Mouse (Mus musculus) G1E-ER4 (cell line): ENCODE data around the gene Alkbh1. TPM values are rescaled to one million over a fixed set of nuclear protein-coding genes. Genes with fewer than 3 reads are reported as not detected.

Experiments used
- GATA1 ChIP-seq: IDR thresholded peaks from one replicate; pipeline ENCODE4 v1.8.0; 2012; ENCODE audit warnings: low read length, inconsistent platforms
- polyA plus RNA-seq: library from polyadenylated mRNA; stranded (reverse); fragments of >175 nt; gene quantifications from 2 replicates; pipeline ENCODE4 v1.2.3, GENCODE M21; 2012

The Alkbh1 gene
- polyA plus RNA-seq, 1 experiment: 30.5 TPM

DNA sequence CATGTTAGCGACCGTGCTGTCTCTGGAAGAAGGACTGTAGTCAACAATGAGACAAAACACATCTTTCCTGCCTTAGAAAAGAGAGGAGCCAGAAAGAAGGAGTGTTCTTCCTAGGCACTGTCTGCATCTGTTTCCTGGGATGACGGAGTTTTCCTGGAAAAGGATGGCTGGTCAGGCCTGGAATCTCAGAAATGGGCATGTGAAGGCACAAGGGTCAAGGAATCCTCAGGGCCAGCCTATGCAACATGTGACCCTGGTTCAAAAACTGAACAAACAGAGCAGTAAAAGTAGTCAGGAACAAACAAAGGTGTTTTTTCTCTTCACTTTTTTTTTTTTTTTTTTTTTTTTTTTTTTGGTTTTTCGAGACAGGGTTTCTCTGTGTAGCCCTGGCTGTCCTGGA lies 46.7 kb downstream of the Alkbh1 start:
- no peak for TF ChIP-seq GATA1

- TF ChIP-seq GATA1: no peak
These were observed 49.5 kb downstream of the Alkbh1 start for GRCm38 (mm10) chr12:87394316-87394715.

DNA sequence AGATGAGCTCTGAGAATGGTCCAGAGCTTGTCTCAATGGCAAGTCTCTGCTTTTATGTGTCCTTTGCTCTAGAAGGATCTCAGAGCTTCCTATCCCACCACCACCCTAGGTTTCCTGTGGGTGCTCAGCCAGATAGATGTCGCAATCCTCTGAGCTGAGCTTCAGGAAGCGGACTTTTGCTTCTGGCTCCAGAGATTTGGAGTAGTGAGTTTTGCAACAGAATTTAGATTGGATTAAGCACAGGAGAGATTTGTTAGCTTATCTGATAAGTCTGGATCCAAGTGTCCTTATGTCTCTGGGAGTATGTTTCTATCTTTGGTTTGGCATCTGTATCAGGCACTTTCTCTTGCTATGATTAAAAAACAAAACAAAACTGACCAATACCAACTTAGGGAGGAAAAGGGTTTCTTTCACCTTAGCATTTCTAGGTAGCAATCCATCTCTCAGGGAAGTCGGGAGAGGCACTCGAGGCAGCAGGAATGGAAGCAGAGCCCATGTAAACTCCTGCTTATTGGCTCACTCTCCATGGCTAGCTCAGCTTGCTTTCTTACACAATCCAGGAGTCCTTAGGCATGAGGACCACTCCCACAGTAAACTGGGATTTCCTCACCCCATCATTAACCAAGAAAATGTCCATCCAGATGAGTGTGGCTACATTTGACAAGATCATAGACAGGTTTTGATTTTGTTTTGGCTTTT lies 50.2 kb downstream of the Alkbh1 start:
- no peak for TF ChIP-seq GATA1

DNA sequence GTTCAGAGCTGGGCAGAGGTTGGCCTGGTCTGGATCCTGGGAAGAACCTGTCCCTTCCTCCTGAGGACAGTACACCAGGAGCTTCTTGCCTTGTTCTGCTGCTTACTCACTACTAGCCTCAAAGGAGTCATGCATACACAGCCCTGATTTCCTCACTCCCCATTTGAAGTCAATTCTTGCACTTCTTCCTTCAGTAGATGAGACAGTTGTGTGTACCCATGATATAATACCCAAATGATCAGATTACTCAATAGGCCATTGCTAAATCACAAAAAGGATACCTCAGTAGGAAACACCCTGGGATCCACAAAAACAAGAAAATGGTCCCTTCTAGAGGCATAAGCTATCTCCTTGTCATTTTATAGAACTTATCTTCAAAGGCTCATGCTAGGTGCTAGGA lies 52.5 kb downstream of the Alkbh1 start:
- no peak for TF ChIP-seq GATA1

DNA sequence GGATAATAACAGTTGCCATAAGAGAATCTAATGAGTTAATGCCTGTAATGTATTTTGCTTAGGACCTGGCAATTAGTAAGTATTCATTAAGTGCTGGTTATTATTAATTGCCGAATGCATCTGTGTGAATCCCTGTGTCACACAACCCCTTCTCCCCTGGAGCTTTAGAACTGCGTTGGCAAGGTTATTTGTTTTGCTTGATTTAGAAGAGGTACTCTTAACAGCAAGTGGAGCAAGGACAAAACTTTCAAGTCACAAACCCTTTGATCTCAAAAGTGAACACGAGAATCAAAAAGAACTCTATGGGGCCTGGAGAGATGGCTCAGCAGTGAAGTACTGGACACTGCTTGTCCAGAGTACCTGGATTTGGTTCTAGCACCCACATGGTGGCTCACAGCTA lies 54.6 kb downstream of the Alkbh1 start:
- no peak for TF ChIP-seq GATA1

DNA sequence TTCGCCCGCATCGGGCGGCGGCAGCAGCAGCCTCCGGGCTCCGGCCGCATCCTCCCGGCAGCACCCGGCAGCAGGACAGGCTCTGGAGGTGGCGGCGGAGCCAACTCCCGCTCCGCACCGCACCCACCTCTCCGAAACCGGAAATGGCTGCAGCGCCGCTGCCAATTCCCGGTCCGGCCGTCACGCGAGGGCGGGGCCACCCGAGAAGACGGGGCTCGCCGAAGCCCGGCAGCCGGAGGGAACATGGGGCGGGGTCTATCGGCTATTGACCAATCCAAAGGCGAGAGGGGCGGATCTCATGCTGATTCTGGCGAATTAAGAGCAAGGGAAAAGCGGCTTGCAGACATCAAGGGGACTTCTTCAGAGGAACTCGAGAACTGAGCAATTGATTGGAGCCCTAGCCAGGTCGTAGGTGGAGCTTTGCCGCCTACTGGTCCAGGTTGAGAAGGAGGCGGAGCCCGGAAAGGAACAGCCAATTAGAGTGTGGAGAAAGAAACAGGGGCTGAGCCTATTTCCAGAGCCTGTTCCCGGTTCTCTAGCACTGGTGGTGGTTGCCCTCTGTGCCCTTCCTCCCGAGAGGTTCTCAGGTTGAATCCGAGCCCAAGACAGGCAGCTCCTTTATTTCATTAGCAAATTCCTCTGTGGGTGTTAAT lies 55.6 kb downstream of the Alkbh1 start, which contains the start of gene Sptlc2:
TSS of gene Sptlc2 (minus strand) at position 234 of the 653 bp plus-strand sequence.
- no peak for TF ChIP-seq GATA1

DNA sequence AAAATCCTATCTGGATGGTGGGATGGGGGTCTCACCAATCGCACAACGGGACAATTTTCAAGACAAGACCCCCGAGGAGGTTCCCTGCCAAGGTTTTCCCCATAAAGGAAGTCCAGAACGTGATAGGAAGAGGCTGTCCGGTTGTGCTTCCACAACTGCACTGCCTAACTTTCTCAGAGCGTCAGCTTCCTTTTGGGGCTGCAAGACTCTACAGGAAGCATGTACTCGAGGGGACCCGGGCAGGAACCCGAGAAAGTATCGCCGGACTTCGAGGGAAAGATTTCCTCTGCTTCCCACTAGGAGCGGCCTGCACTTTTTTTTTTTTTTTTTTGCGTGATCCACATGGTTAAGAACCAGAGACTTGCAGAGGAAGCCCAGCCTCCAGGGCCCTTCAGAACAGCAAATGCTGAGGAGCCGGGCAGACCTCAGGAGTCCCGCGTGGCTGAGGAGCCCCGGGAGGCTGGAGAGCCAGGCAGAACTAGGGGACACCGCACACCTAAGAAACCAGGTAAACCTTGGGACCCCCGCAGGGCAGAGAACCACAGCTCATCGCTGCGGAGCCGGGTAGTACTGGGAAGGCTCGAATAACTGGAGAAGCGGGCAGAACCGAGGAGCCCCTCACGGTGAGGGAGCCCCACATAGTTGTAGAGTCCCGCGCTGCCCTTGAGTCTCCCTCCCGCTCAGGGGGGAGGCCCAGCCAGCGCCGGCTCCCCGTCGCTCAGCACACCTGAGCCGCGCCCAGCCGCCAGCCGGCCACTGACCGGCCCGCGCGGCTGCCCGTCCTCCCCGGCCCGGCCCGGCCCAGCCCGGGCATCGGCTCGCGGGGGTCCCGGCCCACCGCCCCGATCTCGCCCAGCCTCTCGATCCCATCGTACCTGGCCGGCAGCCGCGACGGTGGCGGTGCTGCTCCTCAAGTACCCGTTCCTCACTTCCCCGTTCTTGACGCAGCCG lies 56.4 kb downstream of the Alkbh1 start:
- TF ChIP-seq GATA1: no peak

DNA sequence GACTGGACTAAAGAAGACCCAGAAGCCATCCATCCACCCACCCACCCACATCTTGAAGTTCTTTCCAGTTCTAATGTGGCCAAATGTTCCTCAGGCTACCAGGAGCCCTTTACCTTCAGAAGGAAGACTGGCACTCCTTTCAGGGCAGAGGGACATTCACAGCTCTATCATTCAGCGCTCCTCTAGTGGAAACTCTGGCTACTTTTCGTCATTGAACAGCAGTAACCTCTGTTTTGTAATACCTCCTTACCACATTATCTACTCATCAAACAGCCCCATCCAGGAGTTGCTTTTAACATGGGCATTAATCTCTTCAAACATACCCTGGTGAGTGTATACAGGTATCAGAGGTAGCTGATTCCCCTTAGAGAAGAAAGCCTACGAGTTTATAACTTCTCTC lies 58.8 kb downstream of the Alkbh1 start:
- no peak for TF ChIP-seq GATA1

DNA sequence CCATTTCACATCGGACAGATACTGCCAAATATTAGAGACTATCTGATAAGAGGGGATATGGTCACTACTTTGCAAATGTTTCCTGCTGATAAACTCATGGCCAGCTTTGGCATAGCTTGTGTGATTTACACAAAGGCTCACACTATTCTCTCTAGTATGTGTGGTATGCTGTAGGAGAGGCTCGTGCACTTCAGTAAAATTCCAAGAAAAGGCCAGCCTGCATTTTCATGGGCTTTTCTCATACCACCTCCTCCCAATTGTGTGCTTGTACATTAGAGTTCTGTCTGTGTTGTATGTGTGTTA lies 62.5 kb downstream of the Alkbh1 start:
- TF ChIP-seq GATA1: peak; percentile 60

DNA sequence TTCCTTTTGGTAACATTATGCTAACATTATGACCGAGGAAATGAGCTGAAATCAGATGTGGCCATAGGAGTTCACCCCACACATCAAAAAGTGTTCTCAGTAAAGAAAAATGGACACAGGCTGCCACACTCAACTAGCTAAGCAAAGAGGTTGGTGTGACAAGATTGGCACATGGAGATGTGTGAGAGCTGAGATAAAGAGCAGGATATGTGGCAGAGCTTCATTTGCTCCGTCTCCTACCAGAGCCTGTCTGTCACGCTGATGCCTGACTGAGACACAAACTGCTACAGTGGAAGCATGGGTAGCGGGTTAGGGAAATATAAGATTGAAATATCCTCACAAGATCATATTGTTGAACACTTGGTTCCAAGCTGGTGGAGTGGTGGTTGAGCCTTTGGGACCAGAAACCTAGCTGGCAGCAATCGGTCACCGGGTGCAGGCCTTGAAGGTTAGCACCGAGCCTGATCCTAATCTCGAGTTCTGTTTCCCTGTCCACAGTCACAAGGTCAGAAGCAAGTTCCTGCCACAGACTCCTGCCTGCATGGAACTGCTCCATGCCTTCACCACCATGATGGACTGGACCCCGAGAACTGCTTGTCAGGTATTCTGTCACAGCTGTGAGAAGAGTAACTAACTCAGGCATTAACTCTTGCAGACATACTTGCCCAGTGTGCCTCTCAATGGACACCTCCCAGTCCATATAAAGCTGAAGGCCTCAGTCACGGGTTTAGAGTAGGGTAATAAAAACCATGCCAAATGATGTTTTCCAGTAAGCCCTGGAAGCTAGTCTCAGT lies 63.0 kb downstream of the Alkbh1 start:
- TF ChIP-seq GATA1: no peak

DNA sequence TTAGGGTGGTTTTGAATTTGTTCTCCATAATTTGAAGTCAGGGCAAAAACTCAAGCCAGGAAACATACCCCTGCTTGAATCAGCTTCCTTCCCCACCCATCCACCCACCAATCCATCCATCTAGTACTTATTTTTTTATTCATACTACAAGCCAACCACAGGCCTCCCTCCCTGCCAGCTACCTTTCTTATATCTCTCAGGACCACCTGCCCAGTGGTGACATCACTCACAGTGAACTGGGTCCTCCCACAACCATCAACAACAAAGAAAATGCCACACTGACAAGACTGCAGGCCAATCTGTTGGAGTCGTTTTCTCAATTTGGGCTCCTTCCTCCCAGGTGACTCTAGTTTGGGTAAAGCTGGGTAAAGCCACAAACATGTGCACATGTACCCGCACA lies 64.3 kb downstream of the Alkbh1 start:
- TF ChIP-seq GATA1: no peak

Other genes with a start within 250 kb of the Alkbh1 start
- 0.33 TPM in 1 of 2 replicates, not detected in the other for gene Samd15, start 244.3 kb downstream of the Alkbh1 start, polyA plus RNA-seq
- gene Tmed8, start 243.6 kb downstream of the Alkbh1 start, polyA plus RNA-seq: 2.6 and 3.0 TPM in 2 replicates
- gene Noxred1, start 205.3 kb downstream of the Alkbh1 start, polyA plus RNA-seq: 0.08 TPM in 1 of 2 replicates, not detected in the other
- gene Vipas39, start 177.8 kb downstream of the Alkbh1 start, polyA plus RNA-seq: 0.40 and 0.55 TPM in 2 replicates
- gene Ahsa1, start 177.5 kb downstream of the Alkbh1 start, polyA plus RNA-seq: 209 and 244 TPM in 2 replicates
- gene Ism2, start 144.3 kb downstream of the Alkbh1 start, polyA plus RNA-seq: not detected in 2 replicates
- 20.7 and 28.7 TPM in 2 replicates for gene Sptlc2, start 55.7 kb downstream of the Alkbh1 start, polyA plus RNA-seq
- gene Slirp, start 121 bp downstream of the Alkbh1 start, polyA plus RNA-seq: 2.3 and 3.9 TPM in 2 replicates
- gene Snw1, start 28.3 kb upstream of the Alkbh1 start, polyA plus RNA-seq: 15.8 and 15.9 TPM in 2 replicates
- not detected in 2 replicates for gene Gm5788, start 50.7 kb upstream of the Alkbh1 start, polyA plus RNA-seq
- not detected in 2 replicates for gene Gm8300, start 70.3 kb upstream of the Alkbh1 start, polyA plus RNA-seq
- gene Oog1, start 158.7 kb upstream of the Alkbh1 start, polyA plus RNA-seq: not detected in 2 replicates
- gene Gm4027, start 174.9 kb upstream of the Alkbh1 start, polyA plus RNA-seq: not detected in 2 replicates
- gene Gm16381, start 200.6 kb upstream of the Alkbh1 start, polyA plus RNA-seq: not detected in 2 replicates